Mouse (Mus musculus): ENCODE data around the gene Lgals2.

GRCm38 (mm10) chr15:78813603-78814002, 41.7 kb downstream of the Lgals2 start:
- TF ChIP-seq CTCF (IDR thresholded peaks at IDR 0.05; ENCODE audit: extremely low read depth, insufficient read length, insufficient replicate concordance, low read depth, low read length): no peak
- no peak for TF ChIP-seq POLR2A (IDR thresholded peaks at IDR 0.05; ENCODE audit: low read depth, low read length)
